Mouse (Mus musculus): Measurements from ENCODE around the gene Tmem255b.

GRCm38 (mm10) chr8:13454341-13455113 is 19.5 kb downstream of the Tmem255b start:
- TF ChIP-seq CTCF (IDR thresholded peaks at IDR 0.05; ENCODE audit: extremely low read depth, insufficient read length, insufficient replicate concordance, low read depth, low read length) = no peak
- no peak for TF ChIP-seq POLR2A (IDR thresholded peaks at IDR 0.05; ENCODE audit: low read depth, low read length)

Data from small intestine, adult 2 months (tissue).